Mouse (Mus musculus): Measurements from ENCODE around the gene Rhcg.

Rhcg gene

GRCm38 (mm10) chr7:79578851-79579241, 38.6 kb downstream of the Rhcg start:
- no peaks in the 10 kb centered on the region for H3K36me3 ChIP-seq (ENCODE audit: control insufficient read depth, insufficient read depth, low read length, poor library complexity, severe bottlenecking)
- no peak for DNase-seq (ENCODE audit: low read depth, low spot score)
- H3K27me3 ChIP-seq (ENCODE audit: control insufficient read depth, insufficient read depth, low read length, poor library complexity, severe bottlenecking) = 0 out of 2 replicates have a peak, but pooled peaks cover 4% of the 10 kb centered on the region

- 0 out of 2 replicates have a peak, but pooled peaks cover 3% of the 10 kb centered on the region for H3K27me3 ChIP-seq (ENCODE audit: control insufficient read depth, insufficient read depth, low read length, poor library complexity, severe bottlenecking)
- DNase-seq (ENCODE audit: low read depth, low spot score) = no peak
- H3K36me3 ChIP-seq (ENCODE audit: control insufficient read depth, insufficient read depth, low read length, poor library complexity, severe bottlenecking) = no peaks in the 10 kb centered on the region
Observed at GRCm38 (mm10) chr7:79577931-79578850, 39.3 kb downstream of the Rhcg start.

- DNase-seq (ENCODE audit: low read depth, low spot score) = no peak
- Histone ChIP-seq H3K27me3 (ENCODE audit: control insufficient read depth, insufficient read depth, low read length, poor library complexity, severe bottlenecking) (0 out of 2 replicates have a peak, but pooled peaks cover 3% of the 10 kb centered on the region), H3K36me3 (ENCODE audit: control insufficient read depth, insufficient read depth, low read length, poor library complexity, severe bottlenecking) (no peaks in the 10 kb centered on the region)
Observed at GRCm38 (mm10) chr7:79577096-79577874, 40.2 kb downstream of the Rhcg start.

DNA sequence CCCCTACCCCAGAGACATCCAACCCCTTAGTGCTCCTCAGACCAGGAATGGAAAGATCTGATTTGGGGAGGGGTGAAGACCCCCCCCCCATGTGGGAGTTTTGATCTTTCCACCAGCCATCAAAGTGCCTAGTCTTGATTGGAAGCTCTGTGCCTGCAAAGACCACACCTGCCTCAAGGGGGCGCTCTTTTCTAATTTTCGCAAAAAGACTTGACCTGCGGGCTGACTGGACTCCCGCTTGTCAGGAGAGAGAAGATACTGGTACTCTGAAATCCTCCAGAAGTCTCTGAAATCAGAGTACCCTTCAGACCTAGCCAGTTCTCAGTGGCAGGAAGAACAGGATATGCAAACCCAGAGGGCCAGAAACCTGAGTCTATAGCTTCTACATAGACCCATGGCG, 40.8 kb downstream of the Rhcg start:
- H3K36me3 ChIP-seq (ENCODE audit: control insufficient read depth, insufficient read depth, low read length, poor library complexity, severe bottlenecking) = no peaks in the 10 kb centered on the region
- peak; percentile 37 for DNase-seq (ENCODE audit: low read depth, low spot score)
- 0 out of 2 replicates have a peak, but pooled peaks cover 3% of the 10 kb centered on the region for H3K27me3 ChIP-seq (ENCODE audit: control insufficient read depth, insufficient read depth, low read length, poor library complexity, severe bottlenecking)

DNA sequence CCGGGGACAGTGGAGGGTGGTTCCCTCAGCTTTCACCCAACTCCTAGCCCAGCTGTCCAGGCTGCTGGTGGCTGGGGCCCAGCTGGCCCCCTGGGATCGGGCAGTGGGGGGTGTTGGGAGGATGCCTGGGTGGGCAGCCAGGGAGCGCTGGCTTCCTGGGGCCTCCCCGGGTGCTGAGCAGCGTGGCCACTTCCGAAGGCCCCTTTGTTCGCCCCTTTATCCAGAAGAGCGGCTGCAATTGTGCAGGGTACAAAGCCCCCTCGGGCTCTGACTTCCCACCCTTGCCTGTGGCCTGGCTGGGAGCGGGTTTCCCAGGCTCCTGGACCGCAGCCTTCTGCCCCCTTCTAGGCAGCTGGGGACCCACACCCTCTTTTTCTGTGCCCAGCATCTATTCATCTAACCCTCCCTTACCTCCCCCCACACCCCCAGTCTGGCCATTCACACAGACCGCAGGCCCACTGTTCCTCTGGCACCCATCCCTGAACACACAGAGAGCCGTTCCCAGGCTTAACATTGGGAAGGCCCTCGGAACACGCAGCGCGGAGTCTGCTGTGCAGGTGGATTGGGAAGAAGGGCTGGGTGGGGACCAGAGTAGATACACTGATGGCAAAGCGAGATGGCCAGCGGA, 45.2 kb downstream of the Rhcg start:
- no peak for DNase-seq (ENCODE audit: low read depth, low spot score)
- Histone ChIP-seq H3K27me3 (ENCODE audit: control insufficient read depth, insufficient read depth, low read length, poor library complexity, severe bottlenecking) (0 out of 2 replicates have a peak, but pooled peaks cover 3% of the 10 kb centered on the region), H3K36me3 (ENCODE audit: control insufficient read depth, insufficient read depth, low read length, poor library complexity, severe bottlenecking) (no peaks in the 10 kb centered on the region)

- Histone ChIP-seq H3K36me3 (ENCODE audit: control insufficient read depth, insufficient read depth, low read length, poor library complexity, severe bottlenecking) (no peaks in the 10 kb centered on the region), H3K27me3 (ENCODE audit: control insufficient read depth, insufficient read depth, low read length, poor library complexity, severe bottlenecking) (no peaks in the 10 kb centered on the region; the same call in 1 of the 2 replicates)
- DNase-seq (ENCODE audit: low read depth, low spot score) = no peak
Observed at GRCm38 (mm10) chr7:79568937-79569535, 48.4 kb downstream of the Rhcg start.

DNA sequence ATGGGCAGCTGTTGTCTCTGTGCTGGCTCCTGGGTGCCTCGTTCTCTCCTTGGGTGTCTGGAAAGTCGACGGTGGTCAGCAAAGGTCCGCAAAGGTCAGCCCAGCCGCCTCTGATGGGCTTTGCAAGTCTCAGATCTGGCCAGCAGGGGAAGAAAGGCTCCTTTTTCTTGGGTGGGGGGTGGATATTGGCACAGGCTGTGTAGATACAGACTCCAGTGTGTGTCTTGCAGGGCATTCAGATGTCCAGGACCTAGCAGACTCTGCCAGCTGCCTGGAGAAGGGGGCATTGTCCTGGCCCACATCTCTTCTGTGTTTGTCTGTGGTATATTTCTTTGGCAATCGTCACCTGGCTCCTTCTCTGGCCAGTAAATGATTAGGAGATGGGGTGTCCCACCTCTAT, 49.2 kb downstream of the Rhcg start:
- no peak for DNase-seq (ENCODE audit: low read depth, low spot score)
- H3K36me3 ChIP-seq (ENCODE audit: control insufficient read depth, insufficient read depth, low read length, poor library complexity, severe bottlenecking) = no peaks in the 10 kb centered on the region
- H3K27me3 ChIP-seq (ENCODE audit: control insufficient read depth, insufficient read depth, low read length, poor library complexity, severe bottlenecking) = no peaks in the 10 kb centered on the region; the same call in 1 of the 2 replicates

DNA sequence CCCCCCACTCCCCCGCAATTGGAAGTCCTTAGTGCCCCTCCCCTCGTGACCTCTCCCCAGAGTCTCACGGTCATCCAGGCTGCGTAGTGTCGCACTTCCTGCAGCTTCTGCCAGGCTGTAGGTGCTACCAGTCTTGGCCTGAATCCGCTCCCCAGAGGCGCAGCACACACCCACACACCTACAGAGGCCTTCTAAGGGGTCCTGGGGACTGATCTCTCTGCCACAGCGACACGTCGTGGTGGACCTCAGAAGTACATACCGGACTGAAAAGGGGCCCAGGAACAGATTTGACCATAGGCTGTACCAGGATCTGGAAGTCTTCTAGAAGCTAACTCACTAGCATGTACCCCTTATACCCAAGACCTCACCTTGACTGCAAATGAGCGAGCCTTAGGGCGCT, 53.8 kb downstream of the Rhcg start:
- no peaks in the 10 kb centered on the region; the same call in 1 of the 2 replicates for H3K27me3 ChIP-seq (ENCODE audit: control insufficient read depth, insufficient read depth, low read length, poor library complexity, severe bottlenecking)
- H3K36me3 ChIP-seq (ENCODE audit: control insufficient read depth, insufficient read depth, low read length, poor library complexity, severe bottlenecking) = no peaks in the 10 kb centered on the region
- peak; percentile 6 for DNase-seq (ENCODE audit: low read depth, low spot score)

- no peak for DNase-seq (ENCODE audit: low read depth, low spot score)
- Histone ChIP-seq H3K27me3 (ENCODE audit: control insufficient read depth, insufficient read depth, low read length, poor library complexity, severe bottlenecking) (no peaks in the 10 kb centered on the region; the same call in 1 of the 2 replicates), H3K36me3 (ENCODE audit: control insufficient read depth, insufficient read depth, low read length, poor library complexity, severe bottlenecking) (no peaks in the 10 kb centered on the region)
Observed at GRCm38 (mm10) chr7:79562385-79562784, 55.1 kb downstream of the Rhcg start.

DNA sequence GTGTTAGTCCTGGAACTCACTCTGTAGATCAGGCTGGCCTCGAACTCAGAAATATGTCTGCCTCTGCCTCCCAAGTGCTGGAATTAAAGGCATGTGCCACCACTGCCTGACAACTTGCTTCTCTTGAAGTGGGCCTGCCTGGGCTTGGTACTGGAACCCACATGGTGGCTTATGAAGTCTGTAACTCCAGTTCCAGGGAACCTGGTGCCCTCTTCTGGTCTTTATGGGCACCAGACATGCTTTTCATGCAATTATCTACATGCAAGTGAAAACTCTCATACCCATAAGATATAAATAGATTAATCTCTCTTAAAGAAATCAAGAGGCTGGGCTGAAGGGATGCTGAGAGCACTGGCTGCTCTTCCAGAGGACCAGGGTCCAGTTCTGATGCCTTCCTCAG, 58.8 kb downstream of the Rhcg start:
- no peaks in the 10 kb centered on the region; the same call in 1 of the 2 replicates for H3K27me3 ChIP-seq (ENCODE audit: control insufficient read depth, insufficient read depth, low read length, poor library complexity, severe bottlenecking)
- H3K36me3 ChIP-seq (ENCODE audit: control insufficient read depth, insufficient read depth, low read length, poor library complexity, severe bottlenecking) = no peaks in the 10 kb centered on the region
- no peak for DNase-seq (ENCODE audit: low read depth, low spot score)

- Histone ChIP-seq H3K27me3 (ENCODE audit: control insufficient read depth, insufficient read depth, low read length, poor library complexity, severe bottlenecking) (no peaks in the 10 kb centered on the region; the same call in 1 of the 2 replicates), H3K36me3 (ENCODE audit: control insufficient read depth, insufficient read depth, low read length, poor library complexity, severe bottlenecking) (no peaks in the 10 kb centered on the region)
- DNase-seq (ENCODE audit: low read depth, low spot score) = no peak
Observed at GRCm38 (mm10) chr7:79557728-79558221, 59.7 kb downstream of the Rhcg start.

DNA sequence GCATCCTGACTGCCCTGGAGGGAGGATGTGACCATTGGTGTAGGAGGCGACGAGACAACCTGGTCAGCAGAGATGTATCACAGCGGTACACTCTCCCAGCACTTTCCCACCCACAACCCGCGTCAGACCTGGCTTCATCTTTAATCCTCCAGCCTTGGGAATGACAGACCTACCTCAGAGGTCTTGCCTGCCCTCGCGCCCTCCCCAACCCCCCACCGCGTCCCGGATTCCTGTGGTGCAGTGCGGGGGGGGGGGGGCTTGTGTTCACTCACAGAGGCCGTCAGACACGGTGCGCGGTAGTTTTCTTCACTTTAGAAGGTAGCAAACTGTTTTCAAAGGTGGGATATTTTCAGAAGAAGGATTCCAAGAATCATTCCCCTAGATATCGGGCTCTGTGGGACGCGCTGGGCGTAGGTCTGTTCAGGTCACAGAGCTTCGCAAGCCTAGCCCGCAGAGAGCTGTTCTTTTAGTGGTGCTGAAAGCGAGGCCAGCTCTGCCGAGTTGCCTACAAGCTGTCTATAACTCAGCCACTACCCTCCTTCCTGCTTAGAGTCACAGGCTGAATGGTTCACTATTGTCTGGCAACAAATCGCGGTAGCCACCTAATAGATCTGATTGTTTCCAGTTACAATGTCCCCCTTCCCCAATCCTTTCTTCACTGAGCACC, 62.0 kb downstream of the Rhcg start:
- no peaks in the 10 kb centered on the region for H3K36me3 ChIP-seq (ENCODE audit: control insufficient read depth, insufficient read depth, low read length, poor library complexity, severe bottlenecking)
- no peaks in the 10 kb centered on the region; the same call in 1 of the 2 replicates for H3K27me3 ChIP-seq (ENCODE audit: control insufficient read depth, insufficient read depth, low read length, poor library complexity, severe bottlenecking)
- no peak for DNase-seq (ENCODE audit: low read depth, low spot score)

GRCm38 (mm10) chr7:79552702-79553101, 64.8 kb downstream of the Rhcg start:
- Histone ChIP-seq H3K36me3 (ENCODE audit: control insufficient read depth, insufficient read depth, low read length, poor library complexity, severe bottlenecking) (no peaks in the 10 kb centered on the region), H3K27me3 (ENCODE audit: control insufficient read depth, insufficient read depth, low read length, poor library complexity, severe bottlenecking) (no peaks in the 10 kb centered on the region; the same call in 1 of the 2 replicates)
- DNase-seq (ENCODE audit: low read depth, low spot score) = no peak

All from splenic B cell, adult 2 months (primary cell).